Mouse (Mus musculus): Measurements from ENCODE around the gene Tgm2. TPM values are rescaled to one million over a fixed set of nuclear protein-coding genes. Genes with fewer than 3 reads are reported as not detected.

The Tgm2 gene
- polyA plus RNA-seq, 1 experiment from 2014 or later: 1.7 TPM

GRCm38 (mm10) chr2:158141690-158142440 lies 4.4 kb downstream of the Tgm2 start:
- 85% methylated on average over 7 of the region's 7 CpGs for WGBS
- Histone ChIP-seq H3K9ac (ENCODE audit: low read length) (no peak overlapping the region), H3K4me3 (ENCODE audit: low read depth, low read length) (no peak overlapping the region), H3K4me2 (ENCODE audit: low read depth, severe bottlenecking) (no peak overlapping the region), H3K4me1 (ENCODE audit: control insufficient read depth, insufficient read depth, low read length) (no peaks in the 10 kb centered on the region), H3K36me3 (ENCODE audit: control insufficient read depth, insufficient read depth, low read length) (no peaks in the 10 kb centered on the region), H3K9me3 (ENCODE audit: control insufficient read depth, low read length) (no peaks in the 10 kb centered on the region), H3K27me3 (ENCODE audit: control insufficient read depth, insufficient read depth, low read length) (peaks cover 5% of the 10 kb centered on the region), H3K27ac (replicated peaks; ENCODE audit: low read depth, low read length) (no peak overlapping the region)
- DNase-seq (ENCODE audit: low spot score) (no peak), ATAC-seq (ENCODE audit: insufficient number of reproducible peaks, low FRiP score, low TSS enrichment, low read depth) (no peak)

- WGBS: 78% methylated on average over 7 of the region's 7 CpGs
- ATAC-seq (ENCODE audit: insufficient number of reproducible peaks, low FRiP score, low TSS enrichment, low read depth) (no peak), DNase-seq (ENCODE audit: low spot score) (no peak)
- H3K9ac ChIP-seq (ENCODE audit: low read length): no peak overlapping the region
- no peaks in the 10 kb centered on the region for H3K4me1 ChIP-seq (ENCODE audit: control insufficient read depth, insufficient read depth, low read length)
- H3K36me3 ChIP-seq (ENCODE audit: control insufficient read depth, insufficient read depth, low read length): no peaks in the 10 kb centered on the region
- H3K9me3 ChIP-seq (ENCODE audit: control insufficient read depth, low read length): no peaks in the 10 kb centered on the region
- no peak overlapping the region for H3K4me3 ChIP-seq (ENCODE audit: low read depth, low read length)
- H3K27ac ChIP-seq (replicated peaks; ENCODE audit: low read depth, low read length): no peak overlapping the region
- peaks cover 4% of the 10 kb centered on the region for H3K27me3 ChIP-seq (ENCODE audit: control insufficient read depth, insufficient read depth, low read length)
- H3K4me2 ChIP-seq (ENCODE audit: low read depth, severe bottlenecking): no peak overlapping the region
These were observed 5.0 kb downstream of the Tgm2 start for GRCm38 (mm10) chr2:158141271-158141670.

GRCm38 (mm10) chr2:158140664-158141063 lies 5.6 kb downstream of the Tgm2 start:
- Histone ChIP-seq H3K27ac (replicated peaks; ENCODE audit: low read depth, low read length) (no peak overlapping the region), H3K4me3 (ENCODE audit: low read depth, low read length) (no peak overlapping the region), H3K4me2 (ENCODE audit: low read depth, severe bottlenecking) (no peak overlapping the region), H3K9ac (ENCODE audit: low read length) (no peak overlapping the region), H3K9me3 (ENCODE audit: control insufficient read depth, low read length) (no peaks in the 10 kb centered on the region), H3K27me3 (ENCODE audit: control insufficient read depth, insufficient read depth, low read length) (peaks cover 2% of the 10 kb centered on the region; the same call in 1 of the 2 replicates), H3K36me3 (ENCODE audit: control insufficient read depth, insufficient read depth, low read length) (no peaks in the 10 kb centered on the region), H3K4me1 (ENCODE audit: control insufficient read depth, insufficient read depth, low read length) (no peaks in the 10 kb centered on the region)
- no peak for ATAC-seq (ENCODE audit: insufficient number of reproducible peaks, low FRiP score, low TSS enrichment, low read depth)
- no peak for DNase-seq (ENCODE audit: low spot score)
- WGBS: 86% methylated on average over 5 of the region's 5 CpGs

- whole genome bisulfite sequencing: 51% methylated on average over 7 of the region's 7 CpGs
- H3K27me3 ChIP-seq (ENCODE audit: control insufficient read depth, insufficient read depth, low read length): 0 out of 2 replicates have a peak, but pooled peaks cover 2% of the 10 kb centered on the region
- no peak overlapping the region for H3K9ac ChIP-seq (ENCODE audit: low read length)
- H3K9me3 ChIP-seq (ENCODE audit: control insufficient read depth, low read length): no peaks in the 10 kb centered on the region
- no peak for DNase-seq (ENCODE audit: low spot score)
- no peak for ATAC-seq (ENCODE audit: insufficient number of reproducible peaks, low FRiP score, low TSS enrichment, low read depth)
- no peak overlapping the region for H3K4me2 ChIP-seq (ENCODE audit: low read depth, severe bottlenecking)
- H3K4me3 ChIP-seq (ENCODE audit: low read depth, low read length): no peak overlapping the region
- H3K27ac ChIP-seq (replicated peaks; ENCODE audit: low read depth, low read length): no peak overlapping the region
- H3K4me1 ChIP-seq (ENCODE audit: control insufficient read depth, insufficient read depth, low read length): no peaks in the 10 kb centered on the region
- no peaks in the 10 kb centered on the region for H3K36me3 ChIP-seq (ENCODE audit: control insufficient read depth, insufficient read depth, low read length)
These were observed 6.6 kb downstream of the Tgm2 start for GRCm38 (mm10) chr2:158139628-158140027.

- 91% methylated on average over 9 of the region's 9 CpGs for WGBS
- Histone ChIP-seq H3K9me3 (ENCODE audit: control insufficient read depth, low read length) (no peaks in the 10 kb centered on the region), H3K27me3 (ENCODE audit: control insufficient read depth, insufficient read depth, low read length) (0 out of 2 replicates have a peak, but pooled peaks cover 2% of the 10 kb centered on the region), H3K36me3 (ENCODE audit: control insufficient read depth, insufficient read depth, low read length) (no peaks in the 10 kb centered on the region), H3K4me2 (ENCODE audit: low read depth, severe bottlenecking) (no peak overlapping the region), H3K4me1 (ENCODE audit: control insufficient read depth, insufficient read depth, low read length) (no peaks in the 10 kb centered on the region), H3K4me3 (ENCODE audit: low read depth, low read length) (no peak overlapping the region), H3K27ac (replicated peaks; ENCODE audit: low read depth, low read length) (no peak overlapping the region), H3K9ac (ENCODE audit: low read length) (no peak overlapping the region)
- no peak for DNase-seq (ENCODE audit: low spot score)
- no peak for ATAC-seq (ENCODE audit: insufficient number of reproducible peaks, low FRiP score, low TSS enrichment, low read depth)
These were observed 7.5 kb downstream of the Tgm2 start for GRCm38 (mm10) chr2:158138778-158139177.

GRCm38 (mm10) chr2:158137771-158138170 lies 8.5 kb downstream of the Tgm2 start:
- Histone ChIP-seq H3K4me1 (ENCODE audit: control insufficient read depth, insufficient read depth, low read length) (no peaks in the 10 kb centered on the region), H3K27ac (replicated peaks; ENCODE audit: low read depth, low read length) (no peak overlapping the region), H3K4me3 (ENCODE audit: low read depth, low read length) (no peak overlapping the region), H3K9me3 (ENCODE audit: control insufficient read depth, low read length) (no peaks in the 10 kb centered on the region), H3K4me2 (ENCODE audit: low read depth, severe bottlenecking) (no peak overlapping the region), H3K27me3 (ENCODE audit: control insufficient read depth, insufficient read depth, low read length) (0 out of 2 replicates have a peak, but pooled peaks cover 2% of the 10 kb centered on the region), H3K9ac (ENCODE audit: low read length) (no peak overlapping the region), H3K36me3 (ENCODE audit: control insufficient read depth, insufficient read depth, low read length) (no peaks in the 10 kb centered on the region)
- ATAC-seq (ENCODE audit: insufficient number of reproducible peaks, low FRiP score, low TSS enrichment, low read depth) (no peak), DNase-seq (ENCODE audit: low spot score) (no peak)
- WGBS: 89% methylated on average over 12 of the region's 12 CpGs

GRCm38 (mm10) chr2:158136205-158136604 lies 10.0 kb downstream of the Tgm2 start:
- H3K9ac ChIP-seq (ENCODE audit: low read length): no peak overlapping the region
- no peaks in the 10 kb centered on the region for H3K36me3 ChIP-seq (ENCODE audit: control insufficient read depth, insufficient read depth, low read length)
- no peak overlapping the region for H3K4me2 ChIP-seq (ENCODE audit: low read depth, severe bottlenecking)
- H3K27me3 ChIP-seq (ENCODE audit: control insufficient read depth, insufficient read depth, low read length): no peaks in the 10 kb centered on the region
- ATAC-seq (ENCODE audit: insufficient number of reproducible peaks, low FRiP score, low TSS enrichment, low read depth) (no peak), DNase-seq (ENCODE audit: low spot score) (no peak)
- 0 out of 2 replicates have a peak, but pooled peaks cover 3% of the 10 kb centered on the region for H3K4me1 ChIP-seq (ENCODE audit: control insufficient read depth, insufficient read depth, low read length)
- H3K9me3 ChIP-seq (ENCODE audit: control insufficient read depth, low read length): no peaks in the 10 kb centered on the region
- WGBS: 38% methylated on average over 7 of the region's 7 CpGs
- no peak overlapping the region for H3K4me3 ChIP-seq (ENCODE audit: low read depth, low read length)
- no peak overlapping the region for H3K27ac ChIP-seq (replicated peaks; ENCODE audit: low read depth, low read length)

GRCm38 (mm10) chr2:158133050-158133449 lies 13.2 kb downstream of the Tgm2 start:
- Histone ChIP-seq H3K27me3 (ENCODE audit: control insufficient read depth, insufficient read depth, low read length) (no peaks in the 10 kb centered on the region), H3K9me3 (ENCODE audit: control insufficient read depth, low read length) (no peaks in the 10 kb centered on the region; the same call in 1 of the 2 replicates), H3K36me3 (ENCODE audit: control insufficient read depth, insufficient read depth, low read length) (no peaks in the 10 kb centered on the region), H3K4me2 (ENCODE audit: low read depth, severe bottlenecking) (no peak overlapping the region), H3K27ac (replicated peaks; ENCODE audit: low read depth, low read length) (no peak overlapping the region), H3K9ac (ENCODE audit: low read length) (no peak overlapping the region), H3K4me1 (ENCODE audit: control insufficient read depth, insufficient read depth, low read length) (peaks cover 7% of the 10 kb centered on the region), H3K4me3 (ENCODE audit: low read depth, low read length) (no peak overlapping the region)
- WGBS: 63% methylated on average over 6 of the region's 6 CpGs
- ATAC-seq (ENCODE audit: insufficient number of reproducible peaks, low FRiP score, low TSS enrichment, low read depth): no peak
- no peak for DNase-seq (ENCODE audit: low spot score)

All from limb, embryonic 11.5 days (tissue).